Mouse (Mus musculus) bone marrow, adult 2 months (tissue): ENCODE measurements around the gene Ssh1. TPM values are rescaled to one million over a fixed set of nuclear protein-coding genes. Genes with fewer than 3 reads are reported as not detected.

Experiments used
- H3K27ac ChIP-seq: fragments of 200-500 bp; 2 replicates; pipeline ENCODE4 v1.5.1; 2012; ENCODE audit warnings: low read depth, mild to moderate bottlenecking, control low read depth, inconsistent platforms, low read length; ENCODE audit not compliant: control insufficient read depth, poor library complexity, insufficient read depth
- H3K4me1 ChIP-seq: fragments of 200-500 bp; 2 replicates; pipeline ENCODE4 v1.6.1; 2011; ENCODE audit warnings: low read length; ENCODE audit not compliant: control insufficient read depth, insufficient read depth
- H3K4me3 ChIP-seq: fragments of 200-500 bp; replicated peaks from 2 replicates; pipeline ENCODE3; 2011; ENCODE audit warnings: mild to moderate bottlenecking, low read depth, low read length, control low read depth; ENCODE audit not compliant: control insufficient read depth
- CTCF ChIP-seq: fragments of 200-500 bp; IDR thresholded peaks from 2 replicates; pipeline ENCODE4 v1.5.1; 2011; ENCODE audit warnings: low read length, control low read depth; ENCODE audit not compliant: control insufficient read depth, insufficient read depth
- POLR2A ChIP-seq: fragments of 200-500 bp; IDR thresholded peaks from 2 replicates; pipeline ENCODE4 v1.6.1; 2011; ENCODE audit warnings: low read depth, mild to moderate bottlenecking, control low read depth, low read length, borderline replicate concordance; ENCODE audit not compliant: control insufficient read depth
- WGBS: fragments of 180-500 bp; shearing (Covaris S2); methylation state at CpG from one replicate; pipeline ENCODE4 v1.1.7; 2018; 5-methylcytosine and 5-hydroxymethylcytosine counted together
- polyA plus RNA-seq: library from polyadenylated mRNA; stranded (reverse); fragments of >200 nt; gene quantifications from 2 replicates; pipeline ENCODE4 v1.2.4, GENCODE M21; 2011; ENCODE audit warnings: low replicate concordance; ENCODE audit not compliant: missing spikeins, insufficient read depth, insufficient read length

Ssh1 gene
- polyA plus RNA-seq, 1 experiment: 14.4 TPM

DNA sequence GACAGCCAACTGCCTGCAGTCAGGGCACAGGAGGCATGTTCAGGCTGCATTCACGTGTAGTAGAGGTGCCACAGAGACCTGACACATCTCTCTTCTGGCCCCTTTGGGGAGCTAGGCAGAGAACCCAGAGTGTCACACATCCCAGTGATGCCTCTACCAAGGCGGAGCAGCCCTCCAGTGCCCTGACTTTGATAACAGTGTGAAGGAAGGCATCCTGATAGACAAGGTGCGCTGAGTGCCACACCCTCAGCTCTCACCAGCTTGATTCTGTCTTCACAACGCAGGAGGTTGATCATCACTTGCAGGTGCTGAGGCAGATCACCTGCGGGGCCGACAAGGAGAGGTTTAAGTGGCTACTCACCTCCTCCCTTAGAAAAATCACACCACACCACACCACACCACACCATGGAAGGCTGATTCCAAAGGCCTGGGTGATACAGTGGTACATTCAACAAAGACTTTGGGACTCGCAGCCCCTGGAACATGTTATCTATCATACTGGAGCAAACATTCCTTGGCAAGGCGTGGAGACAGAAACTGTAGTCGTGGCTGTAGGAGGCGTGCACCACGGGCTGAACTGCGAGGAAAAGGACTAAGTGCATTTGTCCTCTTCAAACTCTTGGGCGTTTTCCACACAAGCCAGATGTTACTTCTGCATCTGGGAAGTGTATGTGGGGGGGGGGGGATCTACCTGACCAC, 27.1 kb downstream of the Ssh1 start:
- TF ChIP-seq CTCF (no peak), POLR2A (no peak)
- no peak overlapping the region for H3K4me3 ChIP-seq
- H3K27ac ChIP-seq: no peak overlapping the region
- 85% methylated on average over 13 of the region's 13 CpGs for WGBS
- H3K4me1 ChIP-seq: no peaks in the 10 kb centered on the region

DNA sequence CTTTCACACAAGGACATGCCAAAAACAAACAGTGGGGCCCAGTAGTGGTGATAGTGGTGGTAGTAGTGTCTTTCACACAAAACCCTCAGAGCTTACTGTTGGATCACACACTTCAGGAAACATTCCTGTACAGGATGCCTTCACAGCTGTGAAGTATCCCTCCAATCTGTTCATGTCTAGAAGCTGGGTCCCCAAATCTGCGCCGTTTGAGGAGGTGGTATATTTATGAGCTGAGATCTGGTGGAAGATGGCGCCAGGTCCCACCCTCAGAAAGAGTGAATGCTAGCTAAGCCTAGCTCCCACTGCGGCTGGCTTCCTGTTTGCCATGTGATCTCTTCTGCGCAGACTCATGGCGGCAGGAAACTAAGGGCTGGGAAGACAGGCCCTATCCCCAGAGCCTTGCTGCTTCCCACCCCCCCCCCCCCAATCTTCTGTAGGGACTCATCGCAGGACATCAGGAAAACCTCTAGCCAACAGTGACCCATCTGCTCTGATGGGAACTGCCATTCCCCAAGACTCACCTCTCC, 28.0 kb downstream of the Ssh1 start:
- TF ChIP-seq POLR2A: no peak
- no peak for TF ChIP-seq CTCF
- no peaks in the 10 kb centered on the region for H3K4me1 ChIP-seq
- H3K4me3 ChIP-seq: no peak overlapping the region
- 93% methylated on average over 7 of the region's 7 CpGs for WGBS
- no peak overlapping the region for H3K27ac ChIP-seq

- Histone ChIP-seq H3K27ac (no peak overlapping the region), H3K4me1 (no peaks in the 10 kb centered on the region), H3K4me3 (no peak overlapping the region)
- TF ChIP-seq CTCF (no peak), POLR2A (no peak)
- WGBS: 90% methylated on average over 14 of the region's 14 CpGs
Measured at GRCm38 (mm10) chr5:113964972-113965371, 28.7 kb downstream of the Ssh1 start.

DNA sequence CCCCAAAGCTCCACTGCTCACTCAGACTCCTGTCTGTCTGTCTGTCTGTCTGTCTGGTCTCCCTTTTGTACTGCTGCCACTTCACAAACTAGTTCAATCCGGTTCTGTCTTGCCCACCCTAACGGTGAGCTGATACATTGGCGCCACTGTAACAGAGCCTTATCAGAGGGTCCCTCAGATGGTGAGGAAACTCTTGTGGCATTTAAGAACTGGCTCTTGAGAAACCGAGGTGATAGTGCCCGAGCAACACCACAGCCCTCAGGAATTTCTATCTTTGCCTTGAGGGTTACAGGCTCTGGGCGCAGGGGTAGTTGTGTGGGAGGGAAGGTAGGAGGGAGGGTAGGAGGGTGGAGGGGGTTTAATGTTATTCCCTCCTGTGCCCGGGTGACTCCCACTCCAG, 31.9 kb downstream of the Ssh1 start:
- no peak overlapping the region for H3K4me3 ChIP-seq
- no peaks in the 10 kb centered on the region for H3K4me1 ChIP-seq
- TF ChIP-seq CTCF: no peak
- no peak for TF ChIP-seq POLR2A
- H3K27ac ChIP-seq: no peak overlapping the region
- 53% methylated on average over 7 of the region's 7 CpGs for WGBS

DNA sequence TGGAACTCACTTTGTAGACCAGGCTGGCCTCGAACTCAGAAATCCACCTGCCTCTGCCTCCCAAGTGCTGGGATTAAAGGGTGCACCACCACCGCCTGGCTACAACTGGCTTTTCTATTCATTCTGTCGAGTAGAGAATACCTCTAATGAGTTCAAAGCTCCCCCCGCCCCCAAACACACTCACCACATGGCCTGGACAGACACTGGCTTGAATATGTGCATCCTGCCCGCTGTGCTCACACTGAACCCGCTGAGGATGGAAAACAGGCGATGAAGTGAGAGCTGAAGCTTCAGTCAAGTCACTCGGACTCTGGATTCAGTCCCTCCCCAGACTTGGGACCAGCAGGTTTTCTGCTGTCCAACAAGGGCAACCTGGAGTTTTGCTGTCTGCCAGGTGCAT, 33.3 kb downstream of the Ssh1 start:
- Histone ChIP-seq H3K4me3 (no peak overlapping the region), H3K27ac (no peak overlapping the region), H3K4me1 (no peaks in the 10 kb centered on the region)
- WGBS: 88% methylated on average over 8 of the region's 8 CpGs
- no peak for TF ChIP-seq CTCF
- no peak for TF ChIP-seq POLR2A

- TF ChIP-seq CTCF: no peak
- no peak for TF ChIP-seq POLR2A
- H3K4me1 ChIP-seq: no peaks in the 10 kb centered on the region
- 86% methylated on average over 6 of the region's 6 CpGs for WGBS
- H3K4me3 ChIP-seq: no peak overlapping the region
- H3K27ac ChIP-seq: no peak overlapping the region
Measured at GRCm38 (mm10) chr5:113959039-113959438, 34.7 kb downstream of the Ssh1 start.

- TF ChIP-seq CTCF: peak; percentile 94
- TF ChIP-seq POLR2A: no peak
- WGBS: 4% methylated on average over 4 of the region's 4 CpGs
- no peaks in the 10 kb centered on the region; the same call in 1 of the 2 replicates for H3K4me1 ChIP-seq
- H3K4me3 ChIP-seq: no peak overlapping the region
- no peak overlapping the region for H3K27ac ChIP-seq
Measured at GRCm38 (mm10) chr5:113956510-113956909, 37.2 kb downstream of the Ssh1 start.

GRCm38 (mm10) chr5:113955691-113956090, 38.0 kb downstream of the Ssh1 start:
- no peak for TF ChIP-seq POLR2A
- TF ChIP-seq CTCF: no peak
- Histone ChIP-seq H3K4me3 (no peak overlapping the region), H3K27ac (no peak overlapping the region), H3K4me1 (no peaks in the 10 kb centered on the region; the same call in 1 of the 2 replicates)
- 80% methylated on average over 8 of the region's 8 CpGs for WGBS

DNA sequence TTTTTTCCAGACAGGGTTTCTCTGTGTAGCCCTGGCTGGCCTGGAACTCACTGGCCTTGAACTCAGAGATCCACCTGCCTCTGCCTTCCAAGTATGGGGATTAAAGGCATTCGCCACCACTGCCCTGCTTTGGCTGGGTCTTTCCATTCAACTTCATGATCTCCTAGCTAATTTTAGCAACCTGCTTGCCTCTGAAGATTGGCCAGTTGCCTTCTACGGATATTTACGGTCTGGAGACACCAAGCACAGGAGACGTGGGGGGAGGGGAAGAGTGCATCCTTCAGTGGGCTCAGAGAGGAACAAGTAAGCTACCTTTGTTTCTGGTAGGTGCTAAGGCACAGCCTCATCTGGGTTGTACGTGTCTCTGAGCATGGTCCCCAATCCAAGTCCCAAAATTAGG, 38.4 kb downstream of the Ssh1 start:
- H3K27ac ChIP-seq: no peak overlapping the region
- 85% methylated on average over 5 of the region's 5 CpGs for WGBS
- TF ChIP-seq CTCF (no peak), POLR2A (no peak)
- no peaks in the 10 kb centered on the region; the same call in 1 of the 2 replicates for H3K4me1 ChIP-seq
- H3K4me3 ChIP-seq: no peak overlapping the region
